Mouse (Mus musculus) hindbrain, embryonic 11.5 days (tissue): ENCODE data around the gene Ercc6. TPM values are rescaled to one million over a fixed set of nuclear protein-coding genes. Genes with fewer than 3 reads are reported as not detected.

Experiments used
- ATAC-seq: fragments of 200-750 bp; cut with Nextera tagmentation; 2 replicates; pipeline ENCODE4 v1.8.0; 2017; ENCODE audit warnings: mild to moderate bottlenecking, moderate TSS enrichment, moderate library complexity; ENCODE audit not compliant: low FRiP score
- DNase-seq: peaks from one replicate; pipeline ENCODE4 v3.0.0-alpha.2; 2015; ENCODE audit warnings: low spot score
- H3K27ac ChIP-seq: fragments of 300-500 bp; sonication (generic); 2 replicates; pipeline ENCODE4 v1.5.1; 2014; ENCODE audit warnings: mild to moderate bottlenecking, low read depth, low read length
- H3K27me3 ChIP-seq: fragments of 300-500 bp; sonication (generic); 2 replicates; pipeline ENCODE4 v1.6.1; 2014; ENCODE audit warnings: mild to moderate bottlenecking, low read length, moderate library complexity, mixed read lengths; ENCODE audit not compliant: control insufficient read depth, insufficient read depth
- H3K36me3 ChIP-seq: fragments of 300-500 bp; sonication (generic); 2 replicates; pipeline ENCODE4 v1.6.1; 2014; ENCODE audit warnings: mild to moderate bottlenecking, low read length, moderate library complexity, mixed read lengths; ENCODE audit not compliant: control insufficient read depth, insufficient read depth
- H3K4me1 ChIP-seq: fragments of 300-500 bp; sonication (generic); replicated peaks from 2 replicates; pipeline ENCODE4 v1.6.1; 2014; ENCODE audit warnings: low read length, mixed read lengths; ENCODE audit not compliant: control insufficient read depth, insufficient read depth
- H3K4me2 ChIP-seq: fragments of 300-500 bp; sonication (generic); replicated peaks from 2 replicates; pipeline ENCODE4 v1.6.1; 2014; ENCODE audit warnings: mild to moderate bottlenecking, low read depth, low read length
- H3K4me3 ChIP-seq: fragments of 300-500 bp; sonication (generic); 2 replicates; pipeline ENCODE4 v1.5.1; 2014; ENCODE audit warnings: low read depth, low read length
- H3K9ac ChIP-seq: fragments of 300-500 bp; sonication (generic); 2 replicates; pipeline ENCODE4 v1.6.1; 2014; ENCODE audit warnings: low read depth, low read length
- H3K9me3 ChIP-seq: fragments of 300-500 bp; sonication (generic); 2 replicates; pipeline ENCODE4 v1.6.1; 2016; ENCODE audit warnings: low read length; ENCODE audit not compliant: control insufficient read depth
- WGBS: fragments of 180-500 bp; shearing (Covaris S2); extraction: QIAGEN DNeasy Blood & Tissue Kit; methylation state at CpG from one replicate; pipeline ENCODE4 v1.1.7; 2014; 5-methylcytosine and 5-hydroxymethylcytosine counted together
- polyA plus RNA-seq: library from polyadenylated mRNA; unstranded; fragments of >200 nt; fragmentation: Nextera tagmentation; extraction: Ambion mirVana; gene quantifications from 2 replicates; pipeline ENCODE4 v1.2.1, GENCODE M21; 2014

Ercc6 gene
- polyA plus RNA-seq, 1 experiment from 2014 or later, result 32.4 TPM

GRCm38 (mm10) chr14:32536763-32537162 is 23.4 kb downstream of the Ercc6 start:
- WGBS, result 90% methylated on average over 9 of the region's 9 CpGs
- Histone ChIP-seq H3K27ac (no peak overlapping the region), H3K4me3 (no peak overlapping the region), H3K9ac (no peak overlapping the region), H3K36me3 (no peaks in the 10 kb centered on the region), H3K27me3 (no peaks in the 10 kb centered on the region), H3K4me1 (no peaks in the 10 kb centered on the region), H3K4me2 (no peak overlapping the region), H3K9me3 (no peaks in the 10 kb centered on the region)
- DNase-seq, result no peak
- ATAC-seq, result no peak

GRCm38 (mm10) chr14:32538115-32538514 is 24.8 kb downstream of the Ercc6 start:
- Histone ChIP-seq H3K4me1 (no peaks in the 10 kb centered on the region), H3K9me3 (no peaks in the 10 kb centered on the region), H3K4me2 (no peak overlapping the region), H3K4me3 (no peak overlapping the region), H3K9ac (no peak overlapping the region), H3K27ac (no peak overlapping the region), H3K27me3 (no peaks in the 10 kb centered on the region), H3K36me3 (peaks cover 3% of the 10 kb centered on the region)
- WGBS, result 89% methylated on average over 1 of the region's 1 CpGs
- ATAC-seq (no peak), DNase-seq (no peak)

- Histone ChIP-seq H3K9ac (no peak overlapping the region), H3K27me3 (no peaks in the 10 kb centered on the region), H3K9me3 (no peaks in the 10 kb centered on the region), H3K36me3 (peaks cover 3% of the 10 kb centered on the region), H3K27ac (no peak overlapping the region), H3K4me1 (no peaks in the 10 kb centered on the region), H3K4me3 (no peak overlapping the region), H3K4me2 (no peak overlapping the region)
- ATAC-seq (no peak), DNase-seq (no peak)
These were observed 29.8 kb downstream of the Ercc6 start for GRCm38 (mm10) chr14:32543075-32543474.

GRCm38 (mm10) chr14:32546676-32547075 is 33.4 kb downstream of the Ercc6 start:
- Histone ChIP-seq H3K27me3 (no peaks in the 10 kb centered on the region), H3K9me3 (no peaks in the 10 kb centered on the region), H3K27ac (no peak overlapping the region), H3K4me1 (no peaks in the 10 kb centered on the region), H3K36me3 (peaks cover 3% of the 10 kb centered on the region), H3K4me3 (no peak overlapping the region), H3K9ac (no peak overlapping the region), H3K4me2 (no peak overlapping the region)
- 72% methylated on average over 5 of the region's 5 CpGs for WGBS
- no peak for ATAC-seq
- no peak for DNase-seq

GRCm38 (mm10) chr14:32551854-32552253 is 38.5 kb downstream of the Ercc6 start:
- H3K36me3 ChIP-seq, result no peaks in the 10 kb centered on the region
- no peak overlapping the region for H3K27ac ChIP-seq
- H3K4me1 ChIP-seq, result no peaks in the 10 kb centered on the region
- H3K4me3 ChIP-seq, result no peak overlapping the region
- no peaks in the 10 kb centered on the region for H3K9me3 ChIP-seq
- no peak for DNase-seq
- no peak overlapping the region for H3K9ac ChIP-seq
- no peak for ATAC-seq
- H3K27me3 ChIP-seq, result no peaks in the 10 kb centered on the region
- 83% methylated on average over 5 of the region's 5 CpGs for WGBS
- H3K4me2 ChIP-seq, result no peak overlapping the region

GRCm38 (mm10) chr14:32553198-32553903 is 40.0 kb downstream of the Ercc6 start:
- H3K27ac ChIP-seq, result no peak overlapping the region
- no peaks in the 10 kb centered on the region for H3K36me3 ChIP-seq
- no peak for DNase-seq
- H3K27me3 ChIP-seq, result no peaks in the 10 kb centered on the region
- H3K9ac ChIP-seq, result no peak overlapping the region
- H3K4me3 ChIP-seq, result no peak overlapping the region
- no peak for ATAC-seq
- H3K4me1 ChIP-seq, result no peaks in the 10 kb centered on the region
- H3K9me3 ChIP-seq, result no peaks in the 10 kb centered on the region
- H3K4me2 ChIP-seq, result no peak overlapping the region
- 89% methylated on average over 10 of the region's 10 CpGs for WGBS

GRCm38 (mm10) chr14:32554860-32555526 is 41.7 kb downstream of the Ercc6 start:
- H3K9ac ChIP-seq, result no peak overlapping the region
- DNase-seq, result peak; percentile 23
- no peak overlapping the region for H3K4me2 ChIP-seq
- no peak overlapping the region for H3K27ac ChIP-seq
- no peak overlapping the region for H3K4me3 ChIP-seq
- no peaks in the 10 kb centered on the region for H3K9me3 ChIP-seq
- WGBS, result 67% methylated on average over 8 of the region's 8 CpGs
- ATAC-seq, result no peak
- no peaks in the 10 kb centered on the region for H3K4me1 ChIP-seq
- H3K36me3 ChIP-seq, result no peaks in the 10 kb centered on the region
- no peaks in the 10 kb centered on the region for H3K27me3 ChIP-seq

- Histone ChIP-seq H3K9me3 (no peaks in the 10 kb centered on the region), H3K9ac (no peak overlapping the region), H3K4me1 (no peaks in the 10 kb centered on the region), H3K27ac (no peak overlapping the region), H3K36me3 (no peaks in the 10 kb centered on the region), H3K27me3 (no peaks in the 10 kb centered on the region), H3K4me3 (no peak overlapping the region), H3K4me2 (no peak overlapping the region)
- DNase-seq (no peak), ATAC-seq (no peak)
- 100% methylated on average over 3 of the region's 3 CpGs for WGBS
These were observed 48.1 kb downstream of the Ercc6 start for GRCm38 (mm10) chr14:32561428-32561827.

GRCm38 (mm10) chr14:32563661-32564060 is 50.3 kb downstream of the Ercc6 start:
- no peak overlapping the region for H3K27ac ChIP-seq
- H3K4me3 ChIP-seq, result no peak overlapping the region
- H3K4me1 ChIP-seq, result no peaks in the 10 kb centered on the region
- no peaks in the 10 kb centered on the region for H3K27me3 ChIP-seq
- H3K9ac ChIP-seq, result no peak overlapping the region
- no peak overlapping the region for H3K4me2 ChIP-seq
- peaks cover 3% of the 10 kb centered on the region; the same call in 1 of the 2 replicates for H3K36me3 ChIP-seq
- DNase-seq (no peak), ATAC-seq (no peak)
- H3K9me3 ChIP-seq, result no peaks in the 10 kb centered on the region
- 95% methylated on average over 6 of the region's 6 CpGs for WGBS
